ENCODE assay signal across 17 mouse cellular contexts in the genomic region with DNA sequence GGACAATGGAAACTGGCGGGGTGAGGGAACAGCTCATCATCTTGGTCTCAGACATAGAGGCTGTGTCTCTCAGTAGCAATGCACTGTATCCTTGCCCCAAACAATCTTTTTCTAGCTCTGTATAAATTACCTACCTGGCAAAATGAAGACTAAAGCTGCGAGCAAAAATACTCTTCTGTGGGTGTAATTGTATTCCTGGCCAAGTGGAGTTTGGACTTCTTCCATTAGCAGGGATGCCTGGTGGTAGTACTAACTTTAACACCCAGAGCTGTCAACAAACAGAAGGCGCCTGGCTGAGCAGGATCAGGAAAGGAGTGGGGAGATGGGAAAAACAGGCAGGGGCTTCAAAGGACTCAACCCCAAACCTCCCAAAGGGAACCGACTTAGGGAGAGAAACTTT.
DNase-seq lines count a peak whose midpoint lies in the region; ATAC-seq and TF ChIP-seq lines count a peak whose summit lies in the region.
"Had no signal": no experiment of that assay in that cellular context is flagged by ENCODE, and none has a peak within 500 bp of the region (broad histone marks: within the 10 kb centered on the region; RNA-seq: fewer than 3 reads in every experiment).

No protein-coding gene starts in this region.

- H3K27me3 ChIP-seq in heart, embryonic 14.5 days (ENCODE audit: control insufficient read depth, insufficient read depth, low read length): no peaks in the 10 kb centered on the region
- H3K27me3 ChIP-seq: CH12.LX; hindbrain, embryonic 15.5 days; kidney, embryonic 15.5 days; midbrain, embryonic 12.5 days; neural tube, embryonic 12.5 days had no signal

- no peaks in the 10 kb centered on the region for H3K9me3 ChIP-seq in heart, embryonic 14.5 days (ENCODE audit: control insufficient read depth, low read length)
- H3K9me3 ChIP-seq: hindbrain, embryonic 15.5 days; kidney, embryonic 15.5 days; midbrain, embryonic 12.5 days; neural tube, embryonic 12.5 days had no signal

- WGBS in lung, adult 2 months: 39% methylated on average over 4 of the region's 4 CpGs
- 13% methylated on average over 4 of the region's 4 CpGs for WGBS in heart, embryonic 14.5 days

- no peak for TF ChIP-seq CTCF in lung, adult 2 months (IDR thresholded peaks at IDR 0.05; ENCODE audit: insufficient read depth, low read length)

- TF ChIP-seq POLR2A in lung, adult 2 months (IDR thresholded peaks at IDR 0.05; ENCODE audit: borderline replicate concordance, extremely low read depth, low read depth, low read length): no peak

- no peaks in the 10 kb centered on the region for H3K36me3 ChIP-seq in heart, embryonic 14.5 days (ENCODE audit: control insufficient read depth, insufficient read depth, low read length)
- H3K36me3 ChIP-seq: hindbrain, embryonic 15.5 days; kidney, embryonic 15.5 days; midbrain, embryonic 12.5 days; neural tube, embryonic 12.5 days had no signal

- H3K9ac ChIP-seq in heart, embryonic 14.5 days (ENCODE audit: low read length): no peak overlapping the region
- H3K9ac ChIP-seq: hindbrain, embryonic 15.5 days; kidney, embryonic 15.5 days; midbrain, embryonic 12.5 days; neural tube, embryonic 12.5 days had no signal

- peak; percentile 16 for DNase-seq in lung, postnatal 10 days
- no peak for DNase-seq in lung, adult 2 months
- DNase-seq in layer of hippocampus, adult 9-10 months (ENCODE audit: low spot score): peak; percentile 17
- DNase-seq in right cerebral cortex, postnatal 25 days: peak; percentile 60
- DNase-seq in gastrocnemius, postnatal 4 days (ENCODE audit: low spot score in 2 of 2): no peak
- no peak for DNase-seq in adrenal gland, postnatal 14 days
- DNase-seq in embryo, embryonic 10 days (ENCODE audit: low spot score): no peak
- DNase-seq: adrenal gland, adult 2 months had no signal

- peak; percentile 73; the same call in 1 of the 2 replicates for ATAC-seq in heart, embryonic 14.5 days (ENCODE audit: insufficient number of reproducible peaks, insufficient read depth, low FRiP score, low read depth)
- ATAC-seq: lung, postnatal 0 days; Patski had no signal

- peak overlapping the region; percentile 45 for H3K4me2 ChIP-seq in heart, embryonic 14.5 days (ENCODE audit: low read length)
- H3K4me2 ChIP-seq: hindbrain, embryonic 15.5 days; kidney, embryonic 15.5 days; midbrain, embryonic 12.5 days; neural tube, embryonic 12.5 days had no signal

- no peaks in the 10 kb centered on the region for H3K4me1 ChIP-seq in lung, adult 2 months (ENCODE audit: control insufficient read depth, insufficient read depth, low read length)
- H3K4me1 ChIP-seq in heart, embryonic 14.5 days (ENCODE audit: control insufficient read depth in 2 of 2, insufficient read depth in 2 of 2, low read length in 2 of 2): peaks cover 2 to 10% of the 10 kb centered on the region in 2 experiments; a peak in 3 of 4 replicates
- H3K4me1 ChIP-seq: hindbrain, embryonic 15.5 days; kidney, embryonic 15.5 days; midbrain, embryonic 12.5 days; neural tube, embryonic 12.5 days had no signal

- H3K4me3 ChIP-seq in lung, adult 2 months (replicated peaks; ENCODE audit: extremely low read depth, low read depth, low read length): no peak overlapping the region
- no peak overlapping the region for H3K4me3 ChIP-seq in heart, embryonic 14.5 days (ENCODE audit: control insufficient read depth in 1 of 2, insufficient read depth in 1 of 2, low read depth in 1 of 2, low read length in 2 of 2)
- H3K4me3 ChIP-seq: hindbrain, embryonic 15.5 days; kidney, embryonic 15.5 days; midbrain, embryonic 12.5 days; neural tube, embryonic 12.5 days had no signal

- H3K27ac ChIP-seq in heart, embryonic 14.5 days (replicated peaks in 1 of 2; ENCODE audit: control insufficient read depth in 1 of 2, insufficient read depth in 1 of 2, low read depth in 2 of 2, low read length in 2 of 2): peak overlapping the region; percentile 45 to 80
- H3K27ac ChIP-seq: hindbrain, embryonic 15.5 days; kidney, embryonic 15.5 days; midbrain, embryonic 12.5 days; neural tube, embryonic 12.5 days; stomach, postnatal 0 days had no signal

Comparison
In these comparisons a context has a peak if more than half of its experiments do, and no peak if none do; other contexts are left out.
1. DNase-seq: peak in lung, postnatal 10 days (single experiment), layer of hippocampus, adult 9-10 months (single experiment) and right cerebral cortex, postnatal 25 days (single experiment); none in lung, adult 2 months (single experiment), gastrocnemius, postnatal 4 days (0 of 2), adrenal gland, postnatal 14 days (single experiment) and embryo, embryonic 10 days (single experiment).